Mouse (Mus musculus) right cerebral cortex, postnatal 14 days (tissue): Measurements from ENCODE around the gene Mt1.
"Not testable (repeated sequence)": the region's sequence is repeated elsewhere in the genome, so short reads cannot be mapped to it uniquely, and the experiment has no call there.

Experiments used
- DNase-seq: peaks from one replicate; pipeline ENCODE4 v3.0.0; 2022

Gene Mt1

GRCm38 (mm10) chr8:94178857-94179712 is at the start of gene Mt1:
TSS of gene Mt1 (plus strand) at chr8:94179082.
- DNase-seq = peak; percentile 84

- no peak for DNase-seq
Observed at GRCm38 (mm10) chr8:94129133-94129789, 49.6 kb upstream of the Mt1 start.

- no peak for DNase-seq
Observed at GRCm38 (mm10) chr8:94130126-94130525, 48.8 kb upstream of the Mt1 start.

GRCm38 (mm10) chr8:94132096-94132495 is 46.8 kb upstream of the Mt1 start:
- DNase-seq = no peak

GRCm38 (mm10) chr8:94134601-94135000 is 44.3 kb upstream of the Mt1 start:
- not testable (repeated sequence) for DNase-seq

GRCm38 (mm10) chr8:94135556-94135955 is 43.3 kb upstream of the Mt1 start:
- no peak for DNase-seq

- no peak for DNase-seq
Observed at GRCm38 (mm10) chr8:94136192-94136591, 42.7 kb upstream of the Mt1 start.

GRCm38 (mm10) chr8:94136933-94137332 is 41.9 kb upstream of the Mt1 start, which contains the start of gene Mt4:
TSS of gene Mt4 (plus strand) at chr8:94137197.
- no peak for DNase-seq

- no peak for DNase-seq
Observed at GRCm38 (mm10) chr8:94140266-94140795, 38.6 kb upstream of the Mt1 start.

GRCm38 (mm10) chr8:94148236-94148635 is 30.6 kb upstream of the Mt1 start:
- no peak for DNase-seq

GRCm38 (mm10) chr8:94150925-94151324 is 28.0 kb upstream of the Mt1 start:
- DNase-seq = no peak

- peak; percentile 89 for DNase-seq
Observed at GRCm38 (mm10) chr8:94152513-94153300, 26.2 kb upstream of the Mt1 start, which contains the start of gene Mt3. TSS of gene Mt3 (plus strand) at chr8:94152607.

- DNase-seq = no peak
Observed at GRCm38 (mm10) chr8:94153451-94153850, 25.4 kb upstream of the Mt1 start.

GRCm38 (mm10) chr8:94154537-94154936 is 24.3 kb upstream of the Mt1 start:
- DNase-seq = no peak

GRCm38 (mm10) chr8:94156092-94156491 is 22.8 kb upstream of the Mt1 start:
- DNase-seq = no peak

- DNase-seq = not testable (repeated sequence)
Observed at GRCm38 (mm10) chr8:94165772-94166171, 13.1 kb upstream of the Mt1 start.

- peak; percentile 80 for DNase-seq
Observed at GRCm38 (mm10) chr8:94167244-94167643, 11.6 kb upstream of the Mt1 start.

- DNase-seq = no peak
Observed at GRCm38 (mm10) chr8:94169547-94169946, 9.3 kb upstream of the Mt1 start.

GRCm38 (mm10) chr8:94171321-94171755 is 7.5 kb upstream of the Mt1 start:
- DNase-seq = no peak

- peak; percentile 65 for DNase-seq
Observed at GRCm38 (mm10) chr8:94172075-94172808, 6.6 kb upstream of the Mt1 start, which contains the start of gene Mt2. TSS of gene Mt2 (plus strand) at chr8:94172664.

GRCm38 (mm10) chr8:94172809-94173732 is 5.8 kb upstream of the Mt1 start:
- no peak for DNase-seq
